Mouse (Mus musculus) hindbrain, embryonic 14.5 days (tissue): ENCODE data around the gene Lrrc7. TPM values are rescaled to one million over a fixed set of nuclear protein-coding genes. Genes with fewer than 3 reads are reported as not detected.

Experiments
- ATAC-seq: fragments of 200-750 bp; cut with Nextera tagmentation; 2 replicates; pipeline ENCODE4 v1.8.0; 2017; ENCODE audit warnings: moderate number of reproducible peaks, mild to moderate bottlenecking, moderate TSS enrichment, moderate library complexity; ENCODE audit not compliant: low FRiP score
- DNase-seq: peaks from one replicate; pipeline ENCODE4 v3.0.0-alpha.2; 2015; ENCODE audit warnings: low spot score
- H3K27ac ChIP-seq: fragments of 300-500 bp; sonication (generic); 2 replicates; pipeline ENCODE4 v1.5.1; 2014; ENCODE audit warnings: mild to moderate bottlenecking, moderate library complexity
- H3K27me3 ChIP-seq: fragments of 300-500 bp; sonication (generic); 2 replicates; pipeline ENCODE4 v1.6.1; 2014; ENCODE audit warnings: mild to moderate bottlenecking, low read length, mixed read lengths; ENCODE audit not compliant: control insufficient read depth, insufficient read depth
- H3K36me3 ChIP-seq: fragments of 300-500 bp; sonication (generic); replicated peaks from 2 replicates; pipeline ENCODE4 v1.6.1; 2014; ENCODE audit not compliant: control insufficient read depth, insufficient read depth
- H3K4me1 ChIP-seq: fragments of 300-500 bp; sonication (generic); replicated peaks from 2 replicates; pipeline ENCODE4 v1.6.1; 2014; ENCODE audit warnings: antibody characterized with exemption, low read length, mixed read lengths; ENCODE audit not compliant: control insufficient read depth, insufficient read depth
- H3K4me2 ChIP-seq: fragments of 300-500 bp; sonication (generic); replicated peaks from 2 replicates; pipeline ENCODE4 v1.6.1; 2014; ENCODE audit warnings: mild to moderate bottlenecking, moderate library complexity
- H3K4me3 ChIP-seq: fragments of 300-500 bp; sonication (generic); replicated peaks from 2 replicates; pipeline ENCODE4 v1.5.1; 2014; ENCODE audit warnings: mild to moderate bottlenecking, low read length
- H3K9ac ChIP-seq: fragments of 300-500 bp; sonication (generic); 2 replicates; pipeline ENCODE4 v1.6.1; 2014
- H3K9me3 ChIP-seq: fragments of 300-500 bp; sonication (generic); 2 replicates; pipeline ENCODE4 v1.6.1; 2016; ENCODE audit warnings: low read length; ENCODE audit not compliant: control insufficient read depth
- WGBS: fragments of 180-500 bp; shearing (Covaris S2); extraction: QIAGEN DNeasy Blood & Tissue Kit; methylation state at CpG from one replicate; pipeline ENCODE4 v1.1.7; 2014; 5-methylcytosine and 5-hydroxymethylcytosine counted together
- polyA plus RNA-seq: library from polyadenylated mRNA; unstranded; fragments of >200 nt; fragmentation: Nextera tagmentation; extraction: Ambion mirVana; gene quantifications from 2 replicates; pipeline ENCODE4 v1.2.1, GENCODE M21; 2014

Lrrc7 gene
- polyA plus RNA-seq, 1 experiment from 2014 or later = 15.8 TPM

- Histone ChIP-seq H3K4me2 (no peak overlapping the region), H3K27ac (no peak overlapping the region), H3K27me3 (no peaks in the 10 kb centered on the region), H3K9ac (no peak overlapping the region), H3K9me3 (no peaks in the 10 kb centered on the region), H3K4me1 (no peaks in the 10 kb centered on the region), H3K36me3 (peaks cover 26% of the 10 kb centered on the region), H3K4me3 (no peak overlapping the region)
- no peak for ATAC-seq
- 82% methylated on average over 4 of the region's 4 CpGs for WGBS
- DNase-seq = no peak
Observed at GRCm38 (mm10) chr3:158163127-158163526, 398.9 kb downstream of the Lrrc7 start.

GRCm38 (mm10) chr3:158161924-158162490 is 400.0 kb downstream of the Lrrc7 start:
- 94% methylated on average over 1 of the region's 1 CpGs for WGBS
- no peak overlapping the region for H3K4me3 ChIP-seq
- DNase-seq (no peak), ATAC-seq (no peak)
- H3K36me3 ChIP-seq = peaks cover 26% of the 10 kb centered on the region
- H3K27ac ChIP-seq = no peak overlapping the region
- H3K9me3 ChIP-seq = no peaks in the 10 kb centered on the region
- H3K9ac ChIP-seq = no peak overlapping the region
- H3K4me1 ChIP-seq = no peaks in the 10 kb centered on the region
- no peak overlapping the region for H3K4me2 ChIP-seq
- H3K27me3 ChIP-seq = no peaks in the 10 kb centered on the region

GRCm38 (mm10) chr3:158155515-158156286 is 406.3 kb downstream of the Lrrc7 start:
- H3K4me2 ChIP-seq = no peak overlapping the region
- H3K27ac ChIP-seq = no peak overlapping the region
- no peak for ATAC-seq
- no peak for DNase-seq
- no peaks in the 10 kb centered on the region for H3K9me3 ChIP-seq
- no peak overlapping the region for H3K4me3 ChIP-seq
- no peak overlapping the region for H3K9ac ChIP-seq
- H3K36me3 ChIP-seq = peaks cover 12% of the 10 kb centered on the region
- WGBS = 84% methylated on average over 3 of the region's 3 CpGs
- no peaks in the 10 kb centered on the region for H3K27me3 ChIP-seq
- no peaks in the 10 kb centered on the region for H3K4me1 ChIP-seq

- peak; percentile 54; the same call in 1 of the 2 replicates for ATAC-seq
- Histone ChIP-seq H3K4me1 (no peaks in the 10 kb centered on the region), H3K9ac (no peak overlapping the region), H3K27me3 (no peaks in the 10 kb centered on the region), H3K27ac (no peak overlapping the region), H3K36me3 (peaks cover 6% of the 10 kb centered on the region; the same call in 1 of the 2 replicates), H3K4me2 (no peak overlapping the region), H3K9me3 (no peaks in the 10 kb centered on the region), H3K4me3 (no peak overlapping the region)
- DNase-seq = no peak
- WGBS = 77% methylated on average over 3 of the region's 3 CpGs
Observed at GRCm38 (mm10) chr3:158154134-158154533, 407.9 kb downstream of the Lrrc7 start.

- Histone ChIP-seq H3K36me3 (peaks cover 12% of the 10 kb centered on the region; the same call in 1 of the 2 replicates), H3K9ac (no peak overlapping the region), H3K9me3 (no peaks in the 10 kb centered on the region), H3K4me2 (no peak overlapping the region), H3K4me3 (no peak overlapping the region), H3K4me1 (no peaks in the 10 kb centered on the region), H3K27me3 (no peaks in the 10 kb centered on the region), H3K27ac (no peak overlapping the region)
- no peak for ATAC-seq
- DNase-seq = no peak
- WGBS = 87% methylated on average over 1 of the region's 1 CpGs
Observed at GRCm38 (mm10) chr3:158148998-158149397, 413.0 kb downstream of the Lrrc7 start.

- no peak overlapping the region for H3K27ac ChIP-seq
- H3K27me3 ChIP-seq = no peaks in the 10 kb centered on the region
- no peaks in the 10 kb centered on the region for H3K9me3 ChIP-seq
- H3K9ac ChIP-seq = no peak overlapping the region
- WGBS = 73% methylated on average over 1 of the region's 1 CpGs
- DNase-seq (no peak), ATAC-seq (no peak)
- no peak overlapping the region for H3K4me2 ChIP-seq
- no peaks in the 10 kb centered on the region for H3K4me1 ChIP-seq
- no peak overlapping the region for H3K4me3 ChIP-seq
- no peaks in the 10 kb centered on the region; the same call in 1 of the 2 replicates for H3K36me3 ChIP-seq
Observed at GRCm38 (mm10) chr3:158140629-158141028, 421.4 kb downstream of the Lrrc7 start.

- Histone ChIP-seq H3K4me1 (no peaks in the 10 kb centered on the region), H3K27ac (no peak overlapping the region), H3K36me3 (peaks cover 14% of the 10 kb centered on the region), H3K9ac (no peak overlapping the region), H3K4me2 (no peak overlapping the region), H3K4me3 (no peak overlapping the region), H3K27me3 (no peaks in the 10 kb centered on the region), H3K9me3 (no peaks in the 10 kb centered on the region)
- WGBS = 75% methylated on average over 6 of the region's 6 CpGs
- no peak for ATAC-seq
- DNase-seq = no peak
Observed at GRCm38 (mm10) chr3:158137796-158138195, 424.2 kb downstream of the Lrrc7 start.

- Histone ChIP-seq H3K27ac (no peak overlapping the region), H3K9me3 (no peaks in the 10 kb centered on the region), H3K9ac (no peak overlapping the region), H3K36me3 (peaks cover 26% of the 10 kb centered on the region), H3K27me3 (no peaks in the 10 kb centered on the region), H3K4me3 (no peak overlapping the region), H3K4me2 (no peak overlapping the region), H3K4me1 (no peaks in the 10 kb centered on the region)
- DNase-seq (no peak), ATAC-seq (no peak)
- 84% methylated on average over 4 of the region's 4 CpGs for WGBS
Observed at GRCm38 (mm10) chr3:158131672-158132071, 430.3 kb downstream of the Lrrc7 start.

GRCm38 (mm10) chr3:158131233-158131632 is 430.8 kb downstream of the Lrrc7 start:
- no peak overlapping the region for H3K9ac ChIP-seq
- DNase-seq = no peak
- no peaks in the 10 kb centered on the region for H3K4me1 ChIP-seq
- no peaks in the 10 kb centered on the region for H3K27me3 ChIP-seq
- no peak overlapping the region for H3K27ac ChIP-seq
- peaks cover 26% of the 10 kb centered on the region for H3K36me3 ChIP-seq
- no peak overlapping the region for H3K4me2 ChIP-seq
- no peak for ATAC-seq
- H3K4me3 ChIP-seq = no peak overlapping the region
- H3K9me3 ChIP-seq = no peaks in the 10 kb centered on the region
